Mouse (Mus musculus) lung, embryonic 15.5 days (tissue): ENCODE measurements around the gene Sgf29. TPM values are rescaled to one million over a fixed set of nuclear protein-coding genes. Genes with fewer than 3 reads are reported as not detected.
"Not testable (repeated sequence)": the region's sequence is repeated elsewhere in the genome, so short reads cannot be mapped to it uniquely, and the experiment has no call there.

Experiments used
- ATAC-seq: fragments of 200-750 bp; cut with Nextera tagmentation; 2 replicates; pipeline ENCODE4 v1.8.0; 2017; ENCODE audit warnings: moderate number of reproducible peaks, borderline replicate concordance; ENCODE audit not compliant: low FRiP score, low TSS enrichment; ENCODE audit errors: extremely low read depth
- H3K27ac ChIP-seq: fragments of 300-500 bp; sonication (generic); 2 replicates; pipeline ENCODE4 v1.5.1; 2015; ENCODE audit warnings: moderate library complexity, mild to moderate bottlenecking, inconsistent platforms
- H3K27me3 ChIP-seq: fragments of 300-500 bp; sonication (generic); 2 replicates; pipeline ENCODE4 v1.6.1; 2015; ENCODE audit warnings: inconsistent platforms
- H3K36me3 ChIP-seq: fragments of 300-500 bp; sonication (generic); 2 replicates; pipeline ENCODE4 v1.6.1; 2015; ENCODE audit warnings: inconsistent platforms
- H3K4me1 ChIP-seq: fragments of 300-500 bp; sonication (generic); 2 replicates; pipeline ENCODE4 v1.6.1; 2015; ENCODE audit warnings: inconsistent platforms
- H3K4me2 ChIP-seq: fragments of 300-500 bp; sonication (generic); 2 replicates; pipeline ENCODE4 v1.6.1; 2015; ENCODE audit warnings: inconsistent platforms, mild to moderate bottlenecking, moderate library complexity
- H3K4me3 ChIP-seq: fragments of 300-500 bp; sonication (generic); 2 replicates; pipeline ENCODE4 v1.5.1; 2015; ENCODE audit warnings: mild to moderate bottlenecking, inconsistent platforms
- H3K9ac ChIP-seq: fragments of 300-500 bp; sonication (generic); 2 replicates; pipeline ENCODE4 v1.6.1; 2015; ENCODE audit warnings: inconsistent platforms
- H3K9me3 ChIP-seq: fragments of 300-500 bp; sonication (generic); 2 replicates; pipeline ENCODE4 v1.6.1; 2016; ENCODE audit warnings: inconsistent platforms
- WGBS: fragments of 180-500 bp; shearing (Covaris S2); methylation state at CpG from one replicate; pipeline ENCODE4 v1.1.7; 2015; 5-methylcytosine and 5-hydroxymethylcytosine counted together
- polyA plus RNA-seq: library from polyadenylated mRNA; unstranded; fragments of >200 nt; fragmentation: Nextera tagmentation; extraction: Ambion mirVana; gene quantifications from 2 replicates; pipeline ENCODE4 v1.2.1, GENCODE M21; 2015

Sgf29 gene
- polyA plus RNA-seq, 1 experiment from 2014 or later = 47.3 TPM

GRCm38 (mm10) chr7:126668452-126668851 lies 19.3 kb downstream of the Sgf29 start:
- no peaks in the 10 kb centered on the region for H3K27me3 ChIP-seq
- H3K9ac ChIP-seq = no peak overlapping the region
- H3K9me3 ChIP-seq = no peaks in the 10 kb centered on the region
- no peak overlapping the region for H3K4me2 ChIP-seq
- peak overlapping the region; percentile 73 for H3K27ac ChIP-seq
- no peak overlapping the region for H3K4me3 ChIP-seq
- WGBS = 49% methylated on average over 5 of the region's 5 CpGs
- 0 out of 2 replicates have a peak, but pooled peaks have one; percentile 23 for ATAC-seq
- no peaks in the 10 kb centered on the region for H3K4me1 ChIP-seq
- H3K36me3 ChIP-seq = peaks cover 31% of the 10 kb centered on the region; the same call in 1 of the 2 replicates

- peaks cover 31% of the 10 kb centered on the region; the same call in 1 of the 2 replicates for H3K36me3 ChIP-seq
- no peak overlapping the region for H3K4me2 ChIP-seq
- ATAC-seq = no peak
- no peaks in the 10 kb centered on the region for H3K9me3 ChIP-seq
- no peak overlapping the region for H3K27ac ChIP-seq
- H3K4me3 ChIP-seq = no peak overlapping the region
- no peak overlapping the region for H3K9ac ChIP-seq
- H3K4me1 ChIP-seq = no peaks in the 10 kb centered on the region
- 89% methylated on average over 3 of the region's 3 CpGs for WGBS
- H3K27me3 ChIP-seq = no peaks in the 10 kb centered on the region
Observed at GRCm38 (mm10) chr7:126670152-126670551, 21.0 kb downstream of the Sgf29 start.

GRCm38 (mm10) chr7:126672111-126672510 lies 23.0 kb downstream of the Sgf29 start:
- no peaks in the 10 kb centered on the region for H3K9me3 ChIP-seq
- H3K27me3 ChIP-seq = no peaks in the 10 kb centered on the region
- WGBS = 90% methylated on average over 9 of the region's 9 CpGs
- no peak overlapping the region for H3K4me3 ChIP-seq
- H3K4me2 ChIP-seq = no peak overlapping the region
- no peak overlapping the region for H3K27ac ChIP-seq
- H3K36me3 ChIP-seq = peaks cover 31% of the 10 kb centered on the region; the same call in 1 of the 2 replicates
- ATAC-seq = no peak
- no peak overlapping the region for H3K9ac ChIP-seq
- peaks cover 4% of the 10 kb centered on the region; the same call in 1 of the 2 replicates for H3K4me1 ChIP-seq

- Histone ChIP-seq H3K27me3 (no peaks in the 10 kb centered on the region), H3K36me3 (peaks cover 29% of the 10 kb centered on the region; the same call in 1 of the 2 replicates), H3K4me2 (no peak overlapping the region), H3K27ac (no peak overlapping the region), H3K4me1 (peaks cover 4% of the 10 kb centered on the region; the same call in 1 of the 2 replicates), H3K9ac (no peak overlapping the region), H3K4me3 (no peak overlapping the region), H3K9me3 (no peaks in the 10 kb centered on the region)
- no peak for ATAC-seq
- 92% methylated on average over 8 of the region's 8 CpGs for WGBS
Observed at GRCm38 (mm10) chr7:126675104-126675503, 26.0 kb downstream of the Sgf29 start.

GRCm38 (mm10) chr7:126676207-126676606 lies 27.1 kb downstream of the Sgf29 start, which contains the start of gene Sult1a1:
Gene Sult1a1, minus strand, starts transcription at chr7:126676432.
- WGBS = 62% methylated on average over 1 of the region's 1 CpGs
- Histone ChIP-seq H3K4me3 (no peak within 1 kb of the TSS), H3K27me3 (no peaks in the 10 kb centered on the region), H3K4me1 (peaks cover 4% of the 10 kb centered on the region; the same call in 1 of the 2 replicates), H3K9me3 (no peaks in the 10 kb centered on the region), H3K4me2 (peak within 1 kb of the TSS; percentile 13; the same call in 1 of the 2 replicates), H3K9ac (no peak within 1 kb of the TSS), H3K36me3 (peaks cover 20% of the 10 kb centered on the region; the same call in 1 of the 2 replicates), H3K27ac (peak within 1 kb of the TSS; percentile 74)
- ATAC-seq = peak; percentile 64; the same call in 1 of the 2 replicates

GRCm38 (mm10) chr7:126676631-126677220 lies 27.6 kb downstream of the Sgf29 start:
- 65% methylated on average over 4 of the region's 4 CpGs for WGBS
- Histone ChIP-seq H3K4me3 (no peak overlapping the region), H3K4me2 (no peak overlapping the region), H3K9ac (no peak overlapping the region), H3K9me3 (no peaks in the 10 kb centered on the region), H3K27me3 (no peaks in the 10 kb centered on the region), H3K4me1 (peaks cover 4% of the 10 kb centered on the region; the same call in 1 of the 2 replicates), H3K27ac (0 out of 2 replicates have a peak overlapping the region, but pooled peaks have one; percentile 74), H3K36me3 (peaks cover 15% of the 10 kb centered on the region; the same call in 1 of the 2 replicates)
- 0 out of 2 replicates have a peak, but pooled peaks have one; percentile 7 for ATAC-seq

GRCm38 (mm10) chr7:126678545-126679341 lies 29.6 kb downstream of the Sgf29 start:
- no peak overlapping the region for H3K4me2 ChIP-seq
- H3K27ac ChIP-seq = no peak overlapping the region
- H3K4me3 ChIP-seq = no peak overlapping the region
- H3K27me3 ChIP-seq = no peaks in the 10 kb centered on the region
- H3K9ac ChIP-seq = no peak overlapping the region
- H3K4me1 ChIP-seq = peaks cover 4% of the 10 kb centered on the region; the same call in 1 of the 2 replicates
- no peak for ATAC-seq
- WGBS = 48% methylated on average over 8 of the region's 8 CpGs
- H3K36me3 ChIP-seq = no peaks in the 10 kb centered on the region
- no peaks in the 10 kb centered on the region for H3K9me3 ChIP-seq

GRCm38 (mm10) chr7:126679683-126680082 lies 30.6 kb downstream of the Sgf29 start:
- Histone ChIP-seq H3K4me2 (no peak overlapping the region), H3K4me3 (no peak overlapping the region), H3K9me3 (no peaks in the 10 kb centered on the region), H3K36me3 (no peaks in the 10 kb centered on the region), H3K4me1 (peaks cover 4% of the 10 kb centered on the region; the same call in 1 of the 2 replicates), H3K27me3 (no peaks in the 10 kb centered on the region), H3K9ac (no peak overlapping the region), H3K27ac (no peak overlapping the region)
- 84% methylated on average over 5 of the region's 5 CpGs for WGBS
- no peak for ATAC-seq

GRCm38 (mm10) chr7:126681221-126681620 lies 32.1 kb downstream of the Sgf29 start:
- Histone ChIP-seq H3K27me3 (no peaks in the 10 kb centered on the region), H3K27ac (no peak overlapping the region), H3K4me3 (no peak overlapping the region), H3K4me1 (0 out of 2 replicates have a peak, but pooled peaks cover 1% of the 10 kb centered on the region), H3K9ac (no peak overlapping the region), H3K36me3 (no peaks in the 10 kb centered on the region), H3K9me3 (no peaks in the 10 kb centered on the region), H3K4me2 (no peak overlapping the region)
- ATAC-seq = no peak
- WGBS = 90% methylated on average over 5 of the region's 5 CpGs

- ATAC-seq, H3K4me1 ChIP-seq, H3K4me3 ChIP-seq, H3K9me3 ChIP-seq, H3K9ac ChIP-seq, H3K4me2 ChIP-seq, H3K27ac ChIP-seq, H3K27me3 ChIP-seq: not testable (repeated sequence)
- 69% methylated on average over 4 of the region's 4 CpGs for WGBS
- peaks cover 18% of the 10 kb centered on the region; the same call in 1 of the 2 replicates for H3K36me3 ChIP-seq
Observed at GRCm38 (mm10) chr7:126688156-126688555, 39.0 kb downstream of the Sgf29 start.

GRCm38 (mm10) chr7:126689021-126689420 lies 39.9 kb downstream of the Sgf29 start:
- no peaks in the 10 kb centered on the region for H3K27me3 ChIP-seq
- peaks cover 9% of the 10 kb centered on the region; the same call in 1 of the 2 replicates for H3K4me1 ChIP-seq
- peaks cover 18% of the 10 kb centered on the region; the same call in 1 of the 2 replicates for H3K36me3 ChIP-seq
- no peak for ATAC-seq
- no peak overlapping the region for H3K4me3 ChIP-seq
- 72% methylated on average over 3 of the region's 3 CpGs for WGBS
- no peak overlapping the region for H3K9ac ChIP-seq
- H3K27ac ChIP-seq = no peak overlapping the region
- H3K4me2 ChIP-seq = no peak overlapping the region
- H3K9me3 ChIP-seq = no peaks in the 10 kb centered on the region
